Mouse (Mus musculus): Measurements from ENCODE around the gene Jaml. TPM values are rescaled to one million over a fixed set of nuclear protein-coding genes. Genes with fewer than 3 reads are reported as not detected.

Gene Jaml
- total and polyA plus RNA-seq, 3 experiments, result not detected

GRCm38 (mm10) chr9:45136442-45137169 is 57.6 kb downstream of the Jaml start:
- Histone ChIP-seq H3K79me2 (ENCODE audit: control insufficient read depth, insufficient read depth, low read length, poor library complexity) (no peaks in the 10 kb centered on the region), H3K4me3 (ENCODE audit: control insufficient read depth in 1 of 2, insufficient read depth in 1 of 2, low read depth in 2 of 2, low read length in 2 of 2) (no peak overlapping the region), H3K36me3 (ENCODE audit: control insufficient read depth in 1 of 2, insufficient read depth in 2 of 2, low read length in 2 of 2) (no peaks in the 10 kb centered on the region), H3K27ac (ENCODE audit: control insufficient read depth, low read depth, low read length) (no peak overlapping the region), H3K4me1 (ENCODE audit: control insufficient read depth in 1 of 2, insufficient read depth in 2 of 2, low read length in 2 of 2) (no peaks in the 10 kb centered on the region), H3K27me3 (ENCODE audit: control insufficient read depth in 1 of 2, insufficient read depth in 2 of 2, low read length in 2 of 2) (peaks cover 2 to 4% of the 10 kb centered on the region in 2 experiments; a peak in 3 of 4 replicates), H3K9ac (ENCODE audit: control insufficient read depth, low read depth, low read length, poor library complexity, severe bottlenecking) (no peak overlapping the region), H3K9me3 (replicated peaks; ENCODE audit: insufficient read depth, low read length) (no peaks in the 10 kb centered on the region)
- TF ChIP-seq NELFE (IDR thresholded peaks at IDR 0.05; ENCODE audit: low read depth, low read length), result no peak
- no peak for TF ChIP-seq POLR2AphosphoS2 (IDR thresholded peaks at IDR 0.05; ENCODE audit: low read length)
- TF ChIP-seq JUND (IDR thresholded peaks at IDR 0.05; ENCODE audit: low read depth, low read length), result no peak
- TF ChIP-seq TAL1 (IDR thresholded peaks at IDR 0.05; ENCODE audit: low read length), result no peak
- no peak for TF ChIP-seq RCOR1 (IDR thresholded peaks at IDR 0.05; ENCODE audit: low read depth, low read length)
- TF ChIP-seq EP300 (IDR thresholded peaks at IDR 0.05; ENCODE audit: low read depth in 1 of 2, low read length in 2 of 2), result no peak
- no peak for TF ChIP-seq E2F4 (IDR thresholded peaks at IDR 0.05; ENCODE audit: borderline replicate concordance, low read depth, low read length)
- TF ChIP-seq ZKSCAN1 (IDR thresholded peaks at IDR 0.05; ENCODE audit: low read depth, low read length), result no peak
- TF ChIP-seq POLR2AphosphoS5 (IDR thresholded peaks at IDR 0.05; ENCODE audit: borderline replicate concordance, low read depth, low read length), result no peak
- no peak for TF ChIP-seq TCF12 (IDR thresholded peaks at IDR 0.05; ENCODE audit: low read depth, low read length)
- TF ChIP-seq ZNF384 (IDR thresholded peaks at IDR 0.05; ENCODE audit: low read depth, low read length), result no peak
- no peak for TF ChIP-seq MAZ (IDR thresholded peaks at IDR 0.05; ENCODE audit: low read depth, low read length)
- TF ChIP-seq MAX (IDR thresholded peaks at IDR 0.05; ENCODE audit: low read length), result no peak
- no peak for TF ChIP-seq ELF1 (IDR thresholded peaks at IDR 0.05; ENCODE audit: low read depth, low read length)
- no peak for TF ChIP-seq ZC3H11A (IDR thresholded peaks at IDR 0.05; ENCODE audit: low read depth, low read length)
- no peak for TF ChIP-seq USF2 (IDR thresholded peaks at IDR 0.05; ENCODE audit: borderline replicate concordance in 1 of 2, insufficient read depth in 1 of 2, low read depth in 1 of 2, low read length in 2 of 2)
- DNase-seq (ENCODE audit: low read depth, low spot score), result no peak

DNA sequence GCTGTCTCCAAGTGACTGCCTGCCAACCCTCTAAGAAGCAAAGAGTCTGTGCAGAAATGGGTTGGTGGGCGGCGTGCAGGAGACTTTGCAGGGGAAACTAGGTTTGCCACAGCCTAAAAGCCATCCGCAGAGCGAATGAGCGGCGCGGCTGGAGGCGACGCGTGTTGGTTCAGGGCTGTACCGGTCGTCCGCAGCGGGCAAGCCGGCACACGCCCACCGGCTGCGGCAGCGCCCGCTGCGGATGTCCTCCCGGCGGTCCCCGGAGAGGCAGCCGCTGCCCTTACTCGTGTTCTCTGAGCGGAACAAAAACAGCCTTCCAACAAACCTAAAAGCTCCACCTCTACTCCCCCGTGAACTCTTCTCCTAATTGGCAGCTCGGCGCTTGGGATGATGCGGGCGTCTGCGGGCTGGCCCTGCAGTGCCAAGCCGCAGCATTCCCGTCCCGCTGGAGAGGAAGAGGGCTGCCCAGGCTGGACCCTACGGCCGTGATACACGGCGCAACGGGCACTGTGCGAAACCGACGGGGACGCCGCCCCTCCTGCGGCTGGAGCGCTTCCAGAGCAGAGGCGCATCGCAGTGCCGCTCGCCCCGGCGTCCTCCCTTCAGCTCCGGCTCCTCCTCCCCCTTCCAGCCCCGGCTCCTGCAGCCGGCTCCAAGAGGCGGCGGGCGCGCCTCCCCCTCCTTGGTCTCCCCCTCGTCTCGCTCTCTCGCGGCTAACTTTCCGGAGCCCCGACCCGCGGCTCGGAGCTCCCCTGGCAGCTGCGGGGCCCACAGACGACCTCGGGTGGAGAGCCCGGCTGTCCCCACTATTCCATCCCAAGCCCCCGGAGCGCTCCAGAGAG is 59.4 kb downstream of the Jaml start, which contains the start of gene Scn4b:
Gene Scn4b, plus strand, starts transcription at position 205 of the 842 bp plus-strand sequence.
- Histone ChIP-seq H3K4me3 (ENCODE audit: control insufficient read depth in 1 of 2, insufficient read depth in 1 of 2, low read depth in 2 of 2, low read length in 2 of 2) (no peak within 1 kb of the TSS), H3K27ac (ENCODE audit: control insufficient read depth, low read depth, low read length) (no peak within 1 kb of the TSS), H3K9me3 (replicated peaks; ENCODE audit: insufficient read depth, low read length) (no peaks in the 10 kb centered on the region), H3K9ac (ENCODE audit: control insufficient read depth, low read depth, low read length, poor library complexity, severe bottlenecking) (no peak within 1 kb of the TSS), H3K79me2 (ENCODE audit: control insufficient read depth, insufficient read depth, low read length, poor library complexity) (no peaks in the 10 kb centered on the region), H3K4me1 (ENCODE audit: control insufficient read depth in 1 of 2, insufficient read depth in 2 of 2, low read length in 2 of 2) (no peaks in the 10 kb centered on the region), H3K27me3 (ENCODE audit: control insufficient read depth in 1 of 2, insufficient read depth in 2 of 2, low read length in 2 of 2) (peaks cover 0 to 2% of the 10 kb centered on the region in 2 experiments; a peak in 2 of 4 replicates), H3K36me3 (ENCODE audit: control insufficient read depth in 1 of 2, insufficient read depth in 2 of 2, low read length in 2 of 2) (no peaks in the 10 kb centered on the region)
- no peak for DNase-seq (ENCODE audit: low read depth, low spot score)
- no peak for TF ChIP-seq ELF1 (IDR thresholded peaks at IDR 0.05; ENCODE audit: low read depth, low read length)
- TF ChIP-seq POLR2A (IDR thresholded peaks at IDR 0.05; ENCODE audit: control insufficient read depth in 1 of 2, insufficient read depth in 1 of 2, low read depth in 1 of 2, low read length in 2 of 2, poor library complexity in 1 of 2), result no peak
- no peak for TF ChIP-seq ETS1 (IDR thresholded peaks at IDR 0.05; ENCODE audit: low read depth, low read length)
- TF ChIP-seq ZNF384 (IDR thresholded peaks at IDR 0.05; ENCODE audit: low read depth, low read length), result no peak
- no peak for TF ChIP-seq USF2 (IDR thresholded peaks at IDR 0.05; ENCODE audit: borderline replicate concordance in 1 of 2, insufficient read depth in 1 of 2, low read depth in 1 of 2, low read length in 2 of 2)
- no peak for TF ChIP-seq NELFE (IDR thresholded peaks at IDR 0.05; ENCODE audit: low read depth, low read length)
- no peak for TF ChIP-seq MAFK (IDR thresholded peaks at IDR 0.05; ENCODE audit: borderline replicate concordance, low read depth, low read length)
- TF ChIP-seq MXI1 (IDR thresholded peaks at IDR 0.05; ENCODE audit: low read depth, low read length), result no peak
- no peak for TF ChIP-seq NRF1 (IDR thresholded peaks at IDR 0.05; ENCODE audit: insufficient read depth, low read depth, low read length, poor library complexity, severe bottlenecking)
- no peak for TF ChIP-seq KAT2A (conservative IDR thresholded peaks at IDR 0.05; ENCODE audit: low read depth, low read length)
- no peak for TF ChIP-seq SMC3 (IDR thresholded peaks at IDR 0.05; ENCODE audit: low read depth, low read length)
